Mouse (Mus musculus): ENCODE results near the gene Smtn. TPM values are rescaled to one million over a fixed set of nuclear protein-coding genes. Genes with fewer than 3 reads are reported as not detected.

Gene Smtn
- polyA plus RNA-seq, 1 experiment from 2014 or later: 17.7 TPM

GRCm38 (mm10) chr11:3544409-3544808 is 4.0 kb upstream of the Smtn start:
- Histone ChIP-seq H3K36me3 (no peaks in the 10 kb centered on the region), H3K27ac (replicated peaks) (no peak overlapping the region), H3K9ac (replicated peaks) (no peak overlapping the region), H3K27me3 (no peaks in the 10 kb centered on the region), H3K4me1 (no peaks in the 10 kb centered on the region), H3K4me2 (replicated peaks) (no peak overlapping the region), H3K4me3 (no peak overlapping the region), H3K9me3 (no peaks in the 10 kb centered on the region)
- 93% methylated on average over 5 of the region's 5 CpGs for WGBS
- no peak for ATAC-seq (replicated peaks)

DNA sequence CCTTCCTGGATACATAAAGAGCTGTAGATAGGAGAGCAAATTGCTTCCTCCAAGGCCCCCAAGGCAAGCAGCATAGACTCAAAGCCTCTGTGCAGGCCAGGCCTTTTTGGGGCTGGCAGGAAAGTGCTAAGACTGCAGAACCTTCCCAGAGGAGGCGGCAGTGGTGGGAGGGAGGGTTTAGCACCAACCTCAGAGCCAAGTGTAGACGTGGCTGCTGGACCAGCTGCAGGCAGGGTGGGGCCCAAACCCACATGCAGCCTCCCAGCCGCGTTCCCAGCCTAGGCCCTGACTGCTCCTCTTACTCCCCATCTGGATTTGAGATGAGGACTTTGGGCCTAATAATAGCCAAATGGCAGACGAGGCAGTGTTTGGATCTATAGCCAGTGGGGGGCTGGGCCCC is 2.6 kb upstream of the Smtn start:
- H3K4me3 ChIP-seq: no peak overlapping the region
- no peak for ATAC-seq (replicated peaks)
- peaks cover 5% of the 10 kb centered on the region; the same call in 1 of the 2 replicates for H3K4me1 ChIP-seq
- no peak overlapping the region for H3K4me2 ChIP-seq (replicated peaks)
- no peaks in the 10 kb centered on the region for H3K36me3 ChIP-seq
- no peak overlapping the region for H3K27ac ChIP-seq (replicated peaks)
- no peaks in the 10 kb centered on the region for H3K27me3 ChIP-seq
- WGBS: 52% methylated on average over 5 of the region's 5 CpGs
- no peaks in the 10 kb centered on the region for H3K9me3 ChIP-seq
- no peak overlapping the region for H3K9ac ChIP-seq (replicated peaks)

DNA sequence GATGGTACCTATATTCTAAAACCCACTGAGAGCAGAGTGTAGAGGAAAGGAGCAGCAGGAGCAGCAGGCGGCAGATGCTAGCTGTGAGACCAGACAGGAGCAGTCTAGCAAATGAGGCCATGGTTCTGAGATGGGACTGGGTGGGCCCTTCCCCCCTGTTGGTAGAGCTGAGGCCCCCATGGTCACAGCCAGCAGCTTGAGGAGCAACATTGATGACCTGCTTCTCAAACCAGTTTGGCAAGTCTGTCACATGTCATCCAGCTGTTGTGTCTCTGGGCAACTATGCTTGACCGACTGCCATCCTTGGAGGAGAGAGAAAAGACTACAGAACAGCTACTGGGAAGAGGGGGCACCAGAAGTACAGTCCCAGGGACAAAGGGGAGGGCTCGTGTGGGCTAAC is 1.5 kb upstream of the Smtn start:
- ATAC-seq (replicated peaks): no peak
- Histone ChIP-seq H3K9ac (replicated peaks) (no peak overlapping the region), H3K4me2 (replicated peaks) (no peak overlapping the region), H3K27ac (replicated peaks) (no peak overlapping the region), H3K4me1 (peaks cover 5% of the 10 kb centered on the region; the same call in 1 of the 2 replicates), H3K4me3 (no peak overlapping the region), H3K27me3 (no peaks in the 10 kb centered on the region), H3K36me3 (no peaks in the 10 kb centered on the region), H3K9me3 (no peaks in the 10 kb centered on the region)
- 73% methylated on average over 3 of the region's 3 CpGs for WGBS

DNA sequence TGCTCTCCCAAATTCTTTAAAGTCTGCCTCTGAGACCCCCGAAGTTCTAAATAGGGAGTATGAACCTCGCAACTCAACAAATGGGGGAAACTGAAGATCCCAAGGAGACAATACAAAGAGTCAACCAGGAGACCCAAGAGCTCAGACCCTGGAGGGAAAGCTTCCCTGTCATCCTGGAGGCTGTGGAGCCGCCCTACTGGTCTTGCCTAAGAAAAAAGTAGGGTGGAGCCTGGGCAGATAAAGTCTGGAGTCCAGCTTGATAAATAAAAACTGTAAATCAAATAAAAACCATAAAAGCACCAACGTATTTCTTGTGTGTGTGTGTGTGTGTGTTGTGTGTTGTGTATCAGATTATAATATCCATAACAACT is 601 bp downstream of the Smtn start:
- Histone ChIP-seq H3K4me1 (peaks cover 15% of the 10 kb centered on the region), H3K9ac (replicated peaks) (peak overlapping the region; percentile 35; the same call in 1 of the 2 replicates), H3K27ac (replicated peaks) (no peak overlapping the region), H3K4me2 (replicated peaks) (peak overlapping the region; percentile 67), H3K4me3 (peak overlapping the region; percentile 54), H3K36me3 (no peaks in the 10 kb centered on the region), H3K9me3 (no peaks in the 10 kb centered on the region), H3K27me3 (no peaks in the 10 kb centered on the region)
- WGBS: 83% methylated on average over 4 of the region's 4 CpGs
- no peak for ATAC-seq (replicated peaks)

- Histone ChIP-seq H3K27me3 (no peaks in the 10 kb centered on the region), H3K4me1 (peaks cover 16% of the 10 kb centered on the region), H3K27ac (replicated peaks) (no peak overlapping the region), H3K4me2 (replicated peaks) (peak overlapping the region; percentile 67), H3K4me3 (peak overlapping the region; percentile 54), H3K36me3 (no peaks in the 10 kb centered on the region), H3K9me3 (no peaks in the 10 kb centered on the region), H3K9ac (replicated peaks) (peak overlapping the region; percentile 49)
- WGBS: 3% methylated on average over 33 of the region's 33 CpGs
- ATAC-seq (replicated peaks): peak; percentile 95
Observed at GRCm38 (mm10) chr11:3539111-3539825, 1.1 kb downstream of the Smtn start.

GRCm38 (mm10) chr11:3538341-3538740 is 2.1 kb downstream of the Smtn start:
- Histone ChIP-seq H3K27me3 (no peaks in the 10 kb centered on the region), H3K9ac (replicated peaks) (peak overlapping the region; percentile 49; the same call in 1 of the 2 replicates), H3K27ac (replicated peaks) (no peak overlapping the region), H3K4me3 (peak overlapping the region; percentile 54), H3K36me3 (no peaks in the 10 kb centered on the region), H3K9me3 (no peaks in the 10 kb centered on the region), H3K4me2 (replicated peaks) (peak overlapping the region; percentile 67), H3K4me1 (peaks cover 16% of the 10 kb centered on the region)
- WGBS: 73% methylated on average over 4 of the region's 4 CpGs
- no peak for ATAC-seq (replicated peaks)

DNA sequence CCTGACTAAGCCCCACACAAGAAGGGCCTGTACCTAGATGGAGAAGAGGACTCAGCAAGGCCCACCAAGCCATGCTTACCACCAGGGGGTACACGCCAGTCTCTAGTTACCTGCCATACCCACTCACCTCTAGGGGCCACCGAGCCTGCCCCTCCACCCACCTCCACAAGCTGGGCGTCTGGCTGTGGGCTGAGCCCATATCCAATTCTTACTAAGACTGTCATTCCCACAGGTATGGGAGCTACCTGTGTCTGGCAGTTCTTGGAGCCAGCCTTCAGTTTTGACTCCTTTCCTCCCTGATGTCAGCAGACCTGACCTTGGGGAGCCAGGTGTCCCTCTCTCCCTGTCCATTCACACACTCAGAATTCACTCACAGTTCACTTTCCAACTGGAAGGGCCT is 2.7 kb downstream of the Smtn start:
- H3K9ac ChIP-seq (replicated peaks): no peak overlapping the region
- no peak for ATAC-seq (replicated peaks)
- no peaks in the 10 kb centered on the region for H3K27me3 ChIP-seq
- peaks cover 16% of the 10 kb centered on the region for H3K4me1 ChIP-seq
- H3K9me3 ChIP-seq: no peaks in the 10 kb centered on the region
- H3K36me3 ChIP-seq: no peaks in the 10 kb centered on the region
- WGBS: 92% methylated on average over 3 of the region's 3 CpGs
- H3K4me3 ChIP-seq: peak overlapping the region; percentile 54; the same call in 1 of the 2 replicates
- peak overlapping the region; percentile 67; the same call in 1 of the 2 replicates for H3K4me2 ChIP-seq (replicated peaks)
- H3K27ac ChIP-seq (replicated peaks): no peak overlapping the region

GRCm38 (mm10) chr11:3536745-3537333 is 3.6 kb downstream of the Smtn start:
- Histone ChIP-seq H3K4me1 (peaks cover 16% of the 10 kb centered on the region), H3K9me3 (no peaks in the 10 kb centered on the region), H3K36me3 (no peaks in the 10 kb centered on the region), H3K4me3 (no peak overlapping the region), H3K27me3 (no peaks in the 10 kb centered on the region), H3K4me2 (replicated peaks) (no peak overlapping the region), H3K9ac (replicated peaks) (no peak overlapping the region), H3K27ac (replicated peaks) (no peak overlapping the region)
- 96% methylated on average over 5 of the region's 5 CpGs for WGBS
- no peak for ATAC-seq (replicated peaks)

GRCm38 (mm10) chr11:3536082-3536481 is 4.3 kb downstream of the Smtn start:
- Histone ChIP-seq H3K4me2 (replicated peaks) (peak overlapping the region; percentile 90), H3K27me3 (no peaks in the 10 kb centered on the region), H3K27ac (replicated peaks) (peak overlapping the region; percentile 73), H3K9me3 (no peaks in the 10 kb centered on the region), H3K36me3 (no peaks in the 10 kb centered on the region), H3K4me1 (peaks cover 16% of the 10 kb centered on the region), H3K9ac (replicated peaks) (peak overlapping the region; percentile 63), H3K4me3 (peak overlapping the region; percentile 61)
- ATAC-seq (replicated peaks): no peak
- WGBS: 49% methylated on average over 5 of the region's 5 CpGs

DNA sequence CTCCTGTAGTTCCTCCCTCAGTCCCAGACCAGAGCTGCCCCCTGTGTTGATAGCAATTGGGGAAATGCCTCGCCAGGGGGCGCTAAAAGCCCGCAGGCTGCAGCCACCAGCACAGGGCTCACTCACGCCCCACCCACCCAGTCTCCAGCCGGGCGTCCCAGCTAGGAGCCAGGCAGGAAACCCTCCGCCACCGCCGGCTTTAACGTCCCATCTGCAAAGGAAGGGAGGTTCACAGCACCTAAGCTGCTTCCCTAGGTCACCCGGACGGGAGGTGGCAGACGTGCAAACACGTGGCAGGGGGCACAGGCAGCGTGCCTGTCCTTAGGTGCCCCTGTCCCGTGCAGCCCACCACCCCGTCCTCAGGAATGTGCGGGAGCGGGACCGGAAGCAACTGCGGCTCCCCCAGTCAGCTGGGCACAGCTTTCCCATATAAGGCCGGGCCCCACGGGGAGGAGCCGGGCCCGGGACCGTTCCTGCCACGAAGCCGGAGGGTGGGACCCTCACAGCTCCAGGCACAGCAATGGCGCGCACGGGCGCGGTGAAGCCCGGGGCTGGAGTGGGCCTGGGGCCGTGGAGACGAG is 4.9 kb downstream of the Smtn start:
- H3K9me3 ChIP-seq: no peaks in the 10 kb centered on the region
- no peaks in the 10 kb centered on the region for H3K27me3 ChIP-seq
- under 1% methylated on average over 36 of the region's 36 CpGs for WGBS
- H3K4me3 ChIP-seq: peak overlapping the region; percentile 61
- H3K9ac ChIP-seq (replicated peaks): peak overlapping the region; percentile 63
- ATAC-seq (replicated peaks): peak; percentile 83
- H3K27ac ChIP-seq (replicated peaks): peak overlapping the region; percentile 73
- H3K4me2 ChIP-seq (replicated peaks): peak overlapping the region; percentile 90
- peaks cover 16% of the 10 kb centered on the region for H3K4me1 ChIP-seq
- no peaks in the 10 kb centered on the region for H3K36me3 ChIP-seq

DNA sequence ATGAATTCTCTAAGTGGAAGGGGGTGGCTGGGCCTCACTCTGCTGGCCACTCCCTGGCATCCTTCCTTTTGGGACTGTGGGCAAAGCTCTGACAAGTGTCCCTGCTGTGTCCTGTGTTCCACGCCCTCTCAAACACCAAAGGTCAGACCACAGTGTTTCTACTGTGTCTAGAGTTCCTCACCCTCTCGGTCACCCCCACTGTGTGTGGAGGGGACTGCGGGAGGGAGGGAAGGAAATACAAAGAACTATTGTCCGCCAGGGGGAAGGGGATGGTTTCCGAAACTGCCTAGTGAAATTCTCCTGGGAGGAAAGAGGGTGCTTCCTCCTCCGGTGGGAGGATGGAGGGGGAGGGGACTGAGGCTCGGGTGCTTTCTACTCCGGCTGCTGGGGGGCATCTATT is 5.5 kb downstream of the Smtn start:
- 9% methylated on average over 8 of the region's 8 CpGs for WGBS
- peak overlapping the region; percentile 90 for H3K4me2 ChIP-seq (replicated peaks)
- no peaks in the 10 kb centered on the region for H3K27me3 ChIP-seq
- ATAC-seq (replicated peaks): no peak
- no peaks in the 10 kb centered on the region for H3K9me3 ChIP-seq
- peak overlapping the region; percentile 61 for H3K4me3 ChIP-seq
- H3K36me3 ChIP-seq: no peaks in the 10 kb centered on the region
- H3K9ac ChIP-seq (replicated peaks): peak overlapping the region; percentile 33
- H3K4me1 ChIP-seq: peaks cover 16% of the 10 kb centered on the region
- no peak overlapping the region for H3K27ac ChIP-seq (replicated peaks)

DNA sequence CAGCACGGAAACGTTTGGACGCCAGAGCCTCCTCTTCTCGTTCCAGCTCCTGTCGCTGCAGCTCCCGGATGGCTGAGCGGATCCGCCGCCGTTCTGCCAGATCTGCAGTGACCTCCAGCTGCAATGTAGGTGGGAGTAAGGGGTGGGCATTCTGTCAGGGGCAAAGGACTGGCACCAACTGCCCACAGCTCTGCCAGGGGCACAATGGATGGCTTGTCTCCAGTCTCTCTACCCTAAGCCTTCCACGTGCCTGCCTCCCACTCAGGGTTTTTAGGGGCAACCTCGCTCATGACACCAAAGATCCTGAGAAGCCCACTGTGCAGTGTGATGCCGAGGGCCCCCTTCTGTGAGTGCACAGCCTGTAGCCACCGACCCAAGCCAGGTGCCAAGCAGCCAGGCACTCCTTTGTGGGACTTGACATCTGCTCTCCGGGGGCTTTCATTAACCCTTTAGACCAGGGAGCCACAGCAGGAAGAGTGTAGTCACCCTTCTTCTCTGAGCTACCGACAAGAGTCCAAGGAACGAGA is 6.9 kb downstream of the Smtn start:
- H3K4me1 ChIP-seq: peaks cover 11% of the 10 kb centered on the region
- no peaks in the 10 kb centered on the region for H3K36me3 ChIP-seq
- H3K4me3 ChIP-seq: no peak overlapping the region
- H3K9me3 ChIP-seq: no peaks in the 10 kb centered on the region
- ATAC-seq (replicated peaks): no peak
- H3K27me3 ChIP-seq: no peaks in the 10 kb centered on the region
- no peak overlapping the region for H3K9ac ChIP-seq (replicated peaks)
- H3K4me2 ChIP-seq (replicated peaks): no peak overlapping the region
- no peak overlapping the region for H3K27ac ChIP-seq (replicated peaks)
- WGBS: 89% methylated on average over 17 of the region's 17 CpGs
